Comparison of ENCODE assay signal across 8 mouse cellular contexts in the genomic region with DNA sequence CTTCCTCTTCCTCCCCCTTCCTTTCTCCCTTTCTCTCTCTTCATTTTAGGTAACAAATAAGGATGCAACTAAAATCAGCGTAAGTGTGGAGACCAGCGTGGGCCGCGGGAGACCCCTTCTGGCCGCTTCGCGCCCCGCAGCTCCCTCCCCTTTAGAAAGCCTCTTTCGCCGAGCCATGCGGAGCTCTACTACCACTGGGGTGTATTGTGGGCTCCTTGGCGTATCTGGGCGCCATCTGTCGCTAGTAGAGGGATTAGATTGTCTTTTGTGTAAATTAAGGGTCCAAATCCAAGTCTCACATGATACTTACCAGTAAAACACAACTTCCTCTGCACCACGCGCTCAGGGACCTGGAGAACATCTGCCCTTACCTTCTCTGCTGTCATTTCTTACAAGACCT. TPM values are rescaled to one million over a fixed set of nuclear protein-coding genes. Genes with fewer than 3 reads are reported as not detected.
DNase-seq lines count a peak whose midpoint lies in the region; ATAC-seq and TF ChIP-seq lines count a peak whose summit lies in the region.

No protein-coding gene starts in this region.

- DNase-seq in ZHBTc4 (ENCODE audit: low read depth, low spot score) = peak; percentile 70
- DNase-seq in cerebellum, postnatal 14 days = peak; percentile 87 to 90
- DNase-seq in frontal cortex, postnatal 25 days (ENCODE audit: low spot score in 2 of 2) = peak; percentile 75 to 86
- DNase-seq in intestine, embryonic 14.5 days (ENCODE audit: low spot score) = peak; percentile 75
- peak; percentile 83 to 88 for DNase-seq in left cerebral cortex, adult 2 months (ENCODE audit: extremely low spot score in 1 of 2, low spot score in 2 of 2)
- DNase-seq in mesoderm, embryonic 11.5 days (ENCODE audit: low read depth, low spot score) = peak; percentile 85
- no peak for DNase-seq in spleen, postnatal 10 days (ENCODE audit: low spot score in 2 of 2)

- no peaks in the 10 kb centered on the region for H3K9me3 ChIP-seq in intestine, embryonic 14.5 days (ENCODE audit: control insufficient read depth, low read length)
- H3K9me3 ChIP-seq in stomach, embryonic 14.5 days (ENCODE audit: control insufficient read depth, low read depth, low read length) = no peaks in the 10 kb centered on the region

- H3K4me2 ChIP-seq in intestine, embryonic 14.5 days (ENCODE audit: low read length) = no peak overlapping the region
- no peak overlapping the region for H3K4me2 ChIP-seq in stomach, embryonic 14.5 days (replicated peaks; ENCODE audit: low read depth, low read length)

- H3K27me3 ChIP-seq in intestine, embryonic 14.5 days (replicated peaks; ENCODE audit: control insufficient read depth, insufficient read depth, low read length) = peaks cover 75% of the 10 kb centered on the region
- peaks cover 35% of the 10 kb centered on the region for H3K27me3 ChIP-seq in stomach, embryonic 14.5 days (ENCODE audit: control insufficient read depth, insufficient read depth, low read length)

- no peak overlapping the region for H3K27ac ChIP-seq in intestine, embryonic 14.5 days (ENCODE audit: low read depth)
- H3K27ac ChIP-seq in left cerebral cortex, adult 2 months = no peak overlapping the region
- no peak overlapping the region for H3K27ac ChIP-seq in stomach, embryonic 14.5 days (ENCODE audit: low read length)

- TF ChIP-seq CTCF in left cerebral cortex, adult 2 months (IDR thresholded peaks at IDR 0.05) = peak; percentile 81

- no peaks in the 10 kb centered on the region for H3K36me3 ChIP-seq in intestine, embryonic 14.5 days (ENCODE audit: control insufficient read depth, insufficient read depth, low read length)
- H3K36me3 ChIP-seq in stomach, embryonic 14.5 days (ENCODE audit: control insufficient read depth, insufficient read depth, low read length) = no peaks in the 10 kb centered on the region

- no peaks in the 10 kb centered on the region for H3K4me1 ChIP-seq in intestine, embryonic 14.5 days (replicated peaks; ENCODE audit: control insufficient read depth, insufficient read depth, low read length)
- H3K4me1 ChIP-seq in stomach, embryonic 14.5 days (ENCODE audit: control insufficient read depth, insufficient read depth, low read length) = no peaks in the 10 kb centered on the region

- intact Hi-C loops in left cerebral cortex, adult 2 months (cut with DNase I) = loop anchor here (1.0 to 10.0 kb wide), 4 partner anchors 41 to 574 kb away; no protein-coding TSS in a partner anchor

- ATAC-seq in intestine, embryonic 14.5 days (replicated peaks; ENCODE audit: low FRiP score, low TSS enrichment, low read depth) = peak; percentile 72; the same call in 1 of the 2 replicates
- ATAC-seq in stomach, embryonic 14.5 days (ENCODE audit: insufficient number of reproducible peaks, insufficient read depth, low FRiP score, low read depth) = peak; percentile 71; the same call in 1 of the 2 replicates

- H3K9ac ChIP-seq in intestine, embryonic 14.5 days (ENCODE audit: low read length) = no peak overlapping the region
- no peak overlapping the region for H3K9ac ChIP-seq in stomach, embryonic 14.5 days (replicated peaks; ENCODE audit: low read depth, low read length)

- H3K4me3 ChIP-seq in intestine, embryonic 14.5 days (ENCODE audit: low read depth, low read length) = 0 out of 2 replicates have a peak overlapping the region, but pooled peaks have one; percentile 2
- peak overlapping the region; percentile 73; the same call in 1 of the 2 replicates for H3K4me3 ChIP-seq in left cerebral cortex, adult 2 months
- no peak overlapping the region for H3K4me3 ChIP-seq in stomach, embryonic 14.5 days (ENCODE audit: low read depth, low read length)

- WGBS in intestine, embryonic 14.5 days = under 1% methylated on average over 16 of the region's 16 CpGs
- 1% methylated on average over 16 of the region's 16 CpGs for WGBS in stomach, embryonic 14.5 days

RNA-seq across cellular contexts. Expression of a gene that starts 3.1 kb away (rescaled TPM):
- 0.79 and 1.4 TPM in 2 replicates for polyA plus RNA-seq in intestine, embryonic 14.5 days (2014; fragmentation: Nextera tagmentation; extraction: Ambion mirVana)
- total RNA-seq in left cerebral cortex, adult 2 months (2021) = 10 to 100 TPM; 59.2 to 63.3 TPM
- 1.9 and 2.4 TPM in 2 replicates for polyA plus RNA-seq in stomach, embryonic 14.5 days (2014; fragmentation: Nextera tagmentation; extraction: Ambion mirVana)

Comparison
In these comparisons a context has a peak if more than half of its experiments do, and no peak if none do; other contexts are left out.
1. DNase-seq: peak in ZHBTc4 (single experiment), cerebellum, postnatal 14 days (2 of 2), frontal cortex, postnatal 25 days (2 of 2), intestine, embryonic 14.5 days (single experiment), left cerebral cortex, adult 2 months (2 of 2) and mesoderm, embryonic 11.5 days (single experiment); none in spleen, postnatal 10 days (0 of 2).